Mouse (Mus musculus): ENCODE results near the gene Gm10799.
"Not testable (repeated sequence)": the region's sequence is repeated elsewhere in the genome, so short reads cannot be mapped to it uniquely, and the experiment has no call there.

Gm10799 gene

DNA sequence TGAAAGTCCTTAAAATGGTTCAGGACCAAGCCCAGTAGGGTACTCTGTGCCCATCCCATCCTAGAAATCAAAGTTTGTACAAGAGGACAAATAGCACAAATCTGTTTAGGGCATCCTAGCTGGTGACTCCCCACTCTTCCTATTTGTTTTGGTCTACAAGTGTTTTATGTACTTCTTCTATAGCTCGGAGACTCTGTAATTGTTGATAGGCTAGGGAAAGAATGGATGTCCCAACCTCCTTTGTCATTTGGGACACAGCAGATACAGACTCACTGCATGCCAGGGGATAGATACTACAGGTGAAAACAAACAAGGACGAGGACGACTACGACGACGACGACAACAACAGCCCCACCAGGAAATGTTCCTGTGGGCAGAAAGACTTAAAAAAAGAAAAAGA is at the start of gene Gm10799:
Gene Gm10799 (minus strand): TSS at position 101 of the 400 bp plus-strand sequence.
- DNase-seq (ENCODE audit: low read depth, low spot score): not testable (repeated sequence)

DNA sequence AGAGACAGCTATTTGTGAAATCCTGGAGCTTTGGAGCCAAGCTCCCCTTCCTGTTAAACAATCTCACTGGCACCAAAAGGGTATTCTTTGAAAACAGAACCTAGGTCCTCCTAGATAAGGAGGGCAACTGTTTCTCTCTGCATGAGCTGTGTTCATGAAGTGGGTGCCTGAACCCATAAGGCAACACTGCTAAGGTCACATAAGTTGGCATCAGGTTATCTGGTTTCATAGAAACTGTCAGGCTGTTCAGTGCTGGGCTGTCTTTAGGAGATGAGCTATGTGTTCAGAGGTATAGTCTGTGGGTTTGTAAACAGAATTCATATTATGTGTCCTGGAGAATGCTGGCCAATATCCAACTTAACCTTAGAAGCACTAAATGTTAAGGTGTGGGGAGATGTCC is 48.8 kb upstream of the Gm10799 start:
- not testable (repeated sequence) for DNase-seq (ENCODE audit: low read depth, low spot score)

DNA sequence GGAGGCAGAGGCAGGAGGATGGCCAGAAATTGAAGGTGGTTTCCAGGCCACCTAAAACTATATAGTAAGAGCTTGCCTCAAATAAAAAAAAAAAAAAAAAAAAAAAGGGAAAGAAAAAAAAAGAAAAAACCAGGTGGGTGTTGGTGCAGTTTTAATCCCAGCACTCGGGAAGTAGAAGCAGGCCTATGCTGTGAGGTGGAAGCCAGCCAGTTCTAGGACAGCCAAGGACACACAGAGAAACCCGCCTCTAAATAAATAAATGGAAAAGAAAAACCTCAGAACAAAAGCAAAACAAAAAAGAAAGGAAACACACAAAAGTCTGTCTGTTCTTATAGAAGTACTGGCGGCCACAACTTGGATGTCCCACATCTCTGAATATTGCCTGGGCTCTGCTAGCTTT is 46.5 kb upstream of the Gm10799 start:
- no peak for DNase-seq (ENCODE audit: low read depth, low spot score)

DNA sequence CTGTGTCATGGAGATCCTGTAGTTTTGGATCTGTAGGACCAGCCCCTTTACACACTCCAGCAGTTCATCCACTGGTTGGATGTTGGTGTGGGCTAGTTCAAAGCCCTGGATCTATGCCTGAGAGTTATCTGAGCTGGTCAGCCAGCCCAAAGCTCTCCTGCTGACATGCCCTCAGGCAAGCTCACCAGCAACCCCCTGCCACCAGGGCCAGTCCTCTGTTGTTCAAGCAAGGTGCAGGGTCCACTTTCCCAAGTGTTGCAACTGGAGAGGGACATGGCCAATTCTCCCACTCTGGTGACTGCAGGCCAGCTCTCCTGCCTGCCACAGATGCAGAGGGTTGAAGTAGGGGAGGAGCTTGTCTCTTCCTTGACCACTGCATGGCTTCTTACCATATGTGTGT is 45.2 kb upstream of the Gm10799 start:
- not testable (repeated sequence) for DNase-seq (ENCODE audit: low read depth, low spot score)

DNA sequence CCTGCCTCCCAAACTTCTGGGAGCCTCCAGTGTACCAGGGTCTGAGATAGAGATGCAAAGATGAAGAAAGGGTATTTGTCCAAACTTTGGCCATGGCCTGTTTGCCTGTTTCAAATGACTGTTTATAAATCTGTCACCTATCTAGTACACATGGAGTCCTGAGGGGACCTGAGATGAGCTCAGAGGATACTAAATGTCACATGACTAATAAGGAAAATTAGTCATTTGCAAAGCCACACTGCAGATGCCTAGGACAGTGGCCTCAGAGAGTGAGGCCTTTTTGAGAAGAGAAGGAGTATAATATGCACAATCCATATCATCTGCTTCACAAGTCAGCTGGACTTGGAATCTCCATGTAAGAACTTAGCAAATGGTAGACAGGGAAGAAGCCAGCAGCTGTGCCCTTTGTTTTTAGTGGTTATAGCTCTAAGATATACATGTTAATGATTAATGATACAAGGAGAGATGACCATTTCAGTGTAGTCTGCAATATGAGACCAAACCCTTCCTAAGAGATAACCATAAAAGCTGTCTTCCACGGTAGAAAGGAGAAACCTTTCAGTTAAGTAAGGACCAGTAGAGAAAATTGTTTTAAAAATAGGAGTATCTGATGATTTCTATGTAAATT is 42.9 kb upstream of the Gm10799 start:
- not testable (repeated sequence) for DNase-seq (ENCODE audit: low read depth, low spot score)

DNA sequence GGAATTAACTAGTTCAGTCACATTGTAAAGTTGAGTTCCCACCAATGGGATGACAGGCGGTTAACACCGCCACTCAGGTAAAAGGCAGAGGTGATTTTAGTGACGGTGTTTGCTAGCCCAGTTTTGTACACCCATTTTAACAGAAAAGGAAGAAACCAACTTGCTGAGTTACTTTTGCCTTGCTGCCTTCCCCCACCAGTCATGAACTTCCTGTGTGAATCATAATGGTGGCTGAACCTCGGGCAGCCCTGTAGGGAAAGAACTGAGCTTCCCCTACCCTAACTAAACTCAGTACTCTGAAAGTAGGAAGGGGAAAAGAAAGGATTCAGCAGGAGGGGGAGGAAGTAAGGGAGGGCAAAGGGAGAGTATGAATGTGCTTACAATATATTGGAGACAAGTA is 41.7 kb upstream of the Gm10799 start:
- no peak for DNase-seq (ENCODE audit: low read depth, low spot score)

DNA sequence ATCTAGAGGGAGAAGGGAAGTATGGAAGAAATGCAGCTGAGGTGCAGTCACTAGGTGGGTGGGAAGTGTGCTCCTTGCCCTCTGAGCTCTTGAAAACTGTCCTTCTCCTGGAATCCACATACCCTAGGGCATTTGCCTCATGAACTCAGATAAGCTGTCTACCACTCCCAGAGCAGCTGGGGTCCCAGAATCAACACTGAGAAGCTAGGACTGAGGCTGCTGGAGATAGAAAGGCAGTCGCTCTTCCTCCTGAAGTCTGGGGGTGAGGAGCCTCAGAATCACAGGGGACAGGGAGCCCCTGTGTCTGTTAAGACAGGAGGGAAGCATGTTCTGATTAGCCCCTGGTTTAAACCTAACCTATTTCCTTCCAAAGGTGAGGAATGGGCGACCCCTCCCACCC is 41.2 kb upstream of the Gm10799 start:
- no peak for DNase-seq (ENCODE audit: low read depth, low spot score)

DNA sequence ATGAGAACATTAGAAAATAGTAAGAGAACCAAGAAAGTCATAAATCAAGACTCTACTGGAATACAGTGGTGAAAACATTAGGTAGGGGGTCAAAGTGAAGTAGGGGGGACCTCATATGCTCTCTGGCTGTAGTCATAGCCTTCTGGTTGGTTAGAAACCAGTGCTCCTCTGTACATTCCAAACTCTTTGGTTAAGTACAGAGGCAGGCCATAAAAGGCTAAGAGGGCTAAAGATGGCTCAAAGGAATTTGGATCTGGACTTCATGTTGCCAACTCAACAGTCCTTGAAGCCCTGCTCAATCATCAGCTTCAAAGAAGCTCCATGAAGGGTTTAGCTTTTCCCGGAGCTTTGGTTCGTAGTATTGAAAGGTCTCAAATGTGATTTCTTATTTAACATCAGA is 40.7 kb upstream of the Gm10799 start:
- not testable (repeated sequence) for DNase-seq (ENCODE audit: low read depth, low spot score)

DNA sequence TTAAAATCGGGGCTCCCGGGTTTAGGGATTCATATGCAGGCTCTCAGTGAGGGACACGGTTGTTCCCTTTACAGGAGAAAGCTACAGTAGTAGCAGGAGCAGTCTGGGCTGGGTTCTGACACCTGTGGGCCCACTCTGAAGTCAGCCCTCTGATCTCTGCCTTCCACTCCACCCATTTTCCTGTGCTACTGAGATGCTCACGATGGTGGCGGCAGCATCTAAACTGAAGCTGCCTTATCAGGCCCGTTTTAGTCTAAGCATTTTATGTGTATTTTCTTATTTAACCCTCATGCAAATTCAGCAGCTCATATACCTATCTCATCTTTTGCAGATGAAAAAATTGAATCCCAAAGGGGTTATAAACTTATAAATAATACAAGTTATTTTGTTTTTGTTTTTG is 36.5 kb upstream of the Gm10799 start:
- no peak for DNase-seq (ENCODE audit: low read depth, low spot score)

DNA sequence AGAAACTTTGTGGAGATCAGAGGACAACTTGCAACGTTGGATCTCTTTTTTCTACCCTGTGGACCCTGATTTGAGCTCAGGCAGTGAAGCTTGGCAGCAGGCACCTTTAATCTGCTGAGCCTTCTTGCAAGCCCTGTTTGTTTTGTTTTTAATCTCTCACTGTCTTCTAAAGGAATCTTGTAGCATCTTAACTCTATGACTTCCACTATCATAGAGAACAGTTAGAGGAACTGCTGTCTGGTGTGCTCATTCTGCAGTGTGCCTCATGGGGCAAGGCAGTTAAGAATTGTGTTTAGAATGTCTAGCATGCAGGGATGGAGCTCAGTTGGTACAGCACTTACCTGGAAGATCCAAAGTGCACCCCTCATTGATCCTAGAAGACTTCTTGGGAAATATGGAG is 31.6 kb upstream of the Gm10799 start:
- DNase-seq (ENCODE audit: low read depth, low spot score): no peak

DNA sequence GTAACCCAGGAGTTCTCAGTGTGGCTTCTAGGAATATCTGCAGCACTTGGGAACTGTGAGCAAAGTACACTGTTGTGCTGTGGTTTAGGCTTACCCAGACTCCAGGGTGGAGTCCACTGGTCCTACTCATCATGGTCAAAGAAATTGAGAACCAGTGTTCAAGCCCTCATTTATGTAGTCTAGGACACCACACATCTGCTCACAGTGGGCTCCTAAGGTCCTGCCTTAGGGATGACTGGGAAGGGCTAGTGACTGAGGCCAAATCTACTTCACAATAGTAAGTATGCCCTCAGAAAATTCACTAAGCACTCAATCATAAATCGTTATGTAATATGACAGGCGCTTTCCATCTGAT is 30.9 kb upstream of the Gm10799 start:
- no peak for DNase-seq (ENCODE audit: low read depth, low spot score)

DNA sequence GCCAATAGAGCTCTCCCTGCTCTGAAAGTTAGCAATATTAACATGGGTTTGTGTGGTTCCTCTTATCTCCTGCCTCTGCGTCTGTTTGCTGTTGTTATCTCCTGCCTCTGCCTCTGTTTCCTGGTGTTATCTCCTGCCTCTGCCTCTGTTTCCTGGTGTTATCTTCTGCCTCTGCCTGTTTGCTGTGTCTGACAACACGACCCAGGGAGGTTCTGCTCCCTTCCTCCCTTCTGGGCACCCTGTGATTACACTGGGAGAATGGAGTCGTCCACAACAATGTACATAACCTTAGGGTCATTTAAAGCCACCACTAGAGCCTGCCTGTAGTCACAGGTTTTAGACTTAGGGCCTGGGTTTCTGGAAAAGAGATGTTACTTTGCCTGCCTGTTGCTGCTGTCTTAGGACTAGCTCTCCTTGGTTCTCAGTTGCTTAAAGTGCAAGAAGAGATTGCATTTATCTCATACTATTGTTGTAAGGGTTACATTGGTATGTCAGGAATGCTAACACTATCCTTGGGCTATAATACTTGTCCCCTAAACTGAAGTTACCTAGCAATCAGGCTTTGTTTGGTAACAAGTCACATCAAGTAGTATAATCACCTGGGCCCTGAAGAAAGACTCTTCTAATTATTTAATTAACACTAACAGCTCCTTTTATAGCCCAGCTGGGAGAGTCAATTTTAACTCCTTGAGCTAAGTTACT is 30.3 kb upstream of the Gm10799 start:
- DNase-seq (ENCODE audit: low read depth, low spot score): no peak

DNA sequence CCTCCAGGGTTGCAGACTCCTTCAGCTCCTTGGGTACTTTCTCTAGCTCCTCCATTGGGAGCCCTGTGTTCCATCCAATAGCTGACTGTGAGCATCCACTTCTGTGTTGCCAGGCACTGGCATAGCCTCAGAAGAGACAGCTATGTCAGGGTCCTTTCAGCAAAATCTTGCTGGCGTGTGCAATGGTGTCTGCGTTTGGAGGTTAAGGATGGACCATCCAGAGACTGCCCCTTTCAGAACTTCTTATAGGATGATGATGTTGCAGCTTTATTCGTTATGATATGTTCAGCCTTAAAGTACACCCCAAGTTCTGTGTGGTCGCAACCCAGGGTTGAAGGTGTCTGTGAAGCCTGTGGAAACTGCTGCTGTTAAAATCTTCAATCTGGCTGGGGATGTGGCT is 29.0 kb upstream of the Gm10799 start:
- DNase-seq (ENCODE audit: low read depth, low spot score): not testable (repeated sequence)

DNA sequence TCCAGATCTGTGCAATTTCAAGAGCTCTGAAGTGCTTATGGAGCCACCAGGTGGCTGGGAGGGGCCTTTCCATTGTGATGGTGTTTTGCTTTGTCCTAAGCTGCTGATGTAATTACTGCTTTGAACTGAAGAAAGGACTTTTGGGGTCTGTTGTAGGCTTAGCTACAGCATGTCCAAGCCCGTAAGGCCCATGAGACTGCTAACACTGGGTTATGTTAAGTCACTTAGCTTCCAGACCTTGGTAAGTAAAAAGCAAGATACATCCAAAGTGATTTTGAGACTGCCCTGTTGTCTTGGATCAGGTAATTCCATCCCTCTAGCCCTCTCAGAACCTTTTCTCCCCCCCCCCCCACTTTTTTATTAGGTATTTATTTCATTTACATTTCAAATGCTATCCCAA is 28.4 kb upstream of the Gm10799 start:
- not testable (repeated sequence) for DNase-seq (ENCODE audit: low read depth, low spot score)

DNA sequence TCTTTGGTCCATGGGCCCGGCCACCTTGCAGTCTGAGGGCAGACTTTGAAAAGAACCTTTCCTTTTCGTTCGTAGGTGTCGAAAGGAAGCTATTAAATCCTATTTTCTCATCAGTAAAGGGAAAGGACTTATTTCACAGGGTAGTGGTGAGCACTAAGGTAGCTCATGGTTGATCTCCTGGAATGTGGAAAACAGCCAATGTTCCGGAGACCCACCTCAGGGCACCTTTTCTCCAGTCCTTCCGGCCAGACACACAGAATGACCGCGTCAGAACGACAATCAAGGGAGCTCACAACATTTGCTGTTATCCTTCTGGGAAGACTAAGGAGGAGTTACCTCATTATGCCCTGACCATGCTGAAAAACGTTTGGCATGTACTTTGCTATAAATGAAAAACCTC is 27.9 kb upstream of the Gm10799 start:
- no peak for DNase-seq (ENCODE audit: low read depth, low spot score)

DNA sequence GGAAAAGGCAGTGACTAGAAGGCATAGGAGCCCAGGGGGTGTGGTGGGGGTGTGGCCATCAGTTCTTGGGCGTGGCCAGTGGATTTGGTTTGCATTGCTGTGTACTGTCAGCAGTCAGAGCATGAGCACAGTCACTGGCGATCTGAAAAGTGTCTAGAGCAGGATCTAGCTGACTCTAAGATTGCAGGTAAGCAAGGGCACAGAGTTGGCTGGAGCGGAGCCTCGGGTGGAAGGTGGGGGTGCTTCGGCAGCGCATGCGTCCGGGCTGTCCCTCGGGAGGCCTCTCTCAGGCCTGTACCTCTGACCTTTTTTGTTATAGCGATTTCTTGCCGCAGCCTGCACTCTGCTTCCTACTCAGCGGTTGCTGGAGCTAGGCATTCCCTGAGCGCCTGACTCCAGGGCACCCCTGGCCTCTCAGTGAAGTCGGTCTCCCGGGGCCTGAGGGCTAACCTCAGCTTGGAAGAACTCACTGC is 27.4 kb upstream of the Gm10799 start, which contains the start of gene Cd59a:
Gene Cd59a (plus strand): TSS at position 61 of the 473 bp plus-strand sequence.
- no peak for DNase-seq (ENCODE audit: low read depth, low spot score)

DNA sequence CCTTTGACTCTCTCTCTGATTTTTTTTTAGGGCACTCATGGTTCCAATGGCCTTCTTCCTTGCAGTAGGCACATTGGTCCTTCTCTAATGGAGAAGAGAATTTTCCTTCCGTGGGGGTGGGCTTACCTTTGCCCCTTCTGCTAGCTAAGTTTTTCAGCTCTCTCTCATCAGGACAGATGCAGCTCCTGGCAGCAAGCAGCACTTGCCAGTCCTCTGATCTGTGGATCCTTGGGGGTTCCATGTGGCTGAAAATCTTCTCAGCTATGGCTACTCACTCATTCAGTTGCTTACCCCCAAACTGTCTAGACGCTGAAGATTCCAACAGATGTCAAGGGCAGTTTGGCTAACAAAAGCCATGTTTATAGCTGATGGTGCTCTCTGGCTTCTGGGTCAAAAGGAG is 25.0 kb upstream of the Gm10799 start:
- no peak for DNase-seq (ENCODE audit: low read depth, low spot score)

DNA sequence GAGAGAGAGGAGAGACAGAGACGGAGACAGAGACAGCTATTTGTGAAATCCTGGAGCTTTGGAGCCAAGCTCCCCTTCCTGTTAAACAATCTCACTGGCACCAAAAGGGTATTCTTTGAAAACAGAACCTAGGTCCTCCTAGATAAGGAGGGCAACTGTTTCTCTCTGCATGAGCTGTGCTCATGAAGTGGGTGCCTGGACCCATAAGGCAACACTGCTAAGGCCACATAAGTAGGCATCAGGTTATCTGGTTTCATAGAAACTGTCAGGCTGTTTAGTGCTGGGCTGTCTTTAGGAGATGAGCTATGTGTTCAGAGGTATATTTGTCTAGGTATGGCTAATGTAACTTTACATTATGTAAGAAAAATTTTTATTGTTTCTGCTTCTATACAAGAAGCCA is 19.2 kb upstream of the Gm10799 start:
- DNase-seq (ENCODE audit: low read depth, low spot score): not testable (repeated sequence)

DNA sequence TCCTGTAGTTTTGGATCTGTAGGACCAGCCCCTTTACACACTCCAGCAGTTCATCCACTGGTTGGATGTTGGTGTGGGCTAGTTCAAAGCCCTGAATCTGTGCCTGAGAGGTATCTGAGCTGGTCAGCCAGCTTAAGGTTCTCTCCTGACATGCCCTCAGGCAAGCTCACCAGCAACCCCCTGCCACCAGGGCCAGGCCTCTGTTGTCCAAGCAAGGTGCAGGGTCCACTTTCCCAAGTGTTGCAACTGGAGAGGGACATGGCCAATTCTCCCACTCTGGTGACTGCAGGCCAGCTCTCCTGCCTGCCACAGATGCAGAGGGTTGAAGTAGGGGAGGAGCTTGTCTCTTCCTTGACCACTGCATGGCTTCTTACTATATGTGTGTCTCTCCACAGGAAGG is 15.7 kb upstream of the Gm10799 start:
- not testable (repeated sequence) for DNase-seq (ENCODE audit: low read depth, low spot score)

DNA sequence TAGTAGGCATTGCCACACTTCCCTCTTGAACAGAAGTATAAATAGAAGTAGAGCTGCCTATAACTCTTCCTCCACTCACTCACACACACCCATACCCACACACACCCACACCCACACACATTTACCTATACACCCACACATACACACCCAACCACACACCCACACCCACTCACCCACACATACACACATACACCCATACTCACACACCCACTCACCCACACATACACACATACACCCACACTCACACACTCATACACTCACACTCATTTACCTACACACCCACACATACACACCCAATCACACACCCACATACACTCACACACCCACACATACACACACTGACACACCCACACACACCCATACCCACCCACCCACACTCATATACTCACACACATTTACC is 14.1 kb upstream of the Gm10799 start:
- DNase-seq (ENCODE audit: low read depth, low spot score): no peak

DNA sequence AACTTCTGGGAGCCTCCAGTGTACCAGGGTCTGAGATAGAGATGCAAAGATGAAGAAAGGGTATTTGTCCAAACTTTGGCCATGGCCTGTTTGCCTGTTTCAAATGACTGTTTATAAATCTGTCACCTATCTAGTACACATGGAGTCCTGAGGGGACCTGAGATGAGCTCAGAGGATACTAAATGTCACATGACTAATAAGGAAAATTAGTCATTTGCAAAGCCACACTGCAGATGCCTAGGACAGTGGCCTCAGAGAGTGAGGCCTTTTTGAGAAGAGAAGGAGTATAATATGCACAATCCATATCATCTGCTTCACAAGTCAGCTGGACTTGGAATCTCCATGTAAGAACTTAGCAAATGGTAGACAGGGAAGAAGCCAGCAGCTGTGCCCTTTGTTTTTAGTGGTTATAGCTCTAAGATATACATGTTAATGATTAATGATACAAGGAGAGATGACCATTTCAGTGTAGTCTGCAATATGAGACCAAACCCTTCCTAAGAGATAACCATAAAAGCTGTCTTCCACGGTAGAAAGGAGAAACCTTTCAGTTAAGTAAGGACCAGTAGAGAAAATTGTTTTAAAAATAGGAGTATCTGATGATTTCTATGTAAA is 13.2 kb upstream of the Gm10799 start:
- DNase-seq (ENCODE audit: low read depth, low spot score): not testable (repeated sequence)

DNA sequence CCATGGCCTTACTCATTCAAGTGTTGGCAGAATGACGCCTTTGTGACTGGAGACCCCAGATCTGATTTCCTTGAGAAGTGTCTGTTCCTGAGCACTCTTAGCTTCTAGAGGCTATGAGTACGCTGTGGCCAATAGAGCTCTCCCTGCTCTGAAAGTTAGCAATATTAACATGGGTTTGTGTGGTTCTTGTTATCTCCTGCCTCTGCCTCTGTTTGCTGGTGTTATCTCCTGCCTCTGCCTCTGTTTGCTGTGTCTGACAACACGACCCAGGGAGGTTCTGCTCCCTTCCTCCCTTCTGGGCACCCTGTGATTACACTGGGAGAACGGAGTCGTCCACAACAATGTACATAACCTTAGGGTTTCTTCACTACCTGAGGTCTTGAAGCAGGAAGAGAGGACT is 9.9 kb upstream of the Gm10799 start:
- not testable (repeated sequence) for DNase-seq (ENCODE audit: low read depth, low spot score)

DNA sequence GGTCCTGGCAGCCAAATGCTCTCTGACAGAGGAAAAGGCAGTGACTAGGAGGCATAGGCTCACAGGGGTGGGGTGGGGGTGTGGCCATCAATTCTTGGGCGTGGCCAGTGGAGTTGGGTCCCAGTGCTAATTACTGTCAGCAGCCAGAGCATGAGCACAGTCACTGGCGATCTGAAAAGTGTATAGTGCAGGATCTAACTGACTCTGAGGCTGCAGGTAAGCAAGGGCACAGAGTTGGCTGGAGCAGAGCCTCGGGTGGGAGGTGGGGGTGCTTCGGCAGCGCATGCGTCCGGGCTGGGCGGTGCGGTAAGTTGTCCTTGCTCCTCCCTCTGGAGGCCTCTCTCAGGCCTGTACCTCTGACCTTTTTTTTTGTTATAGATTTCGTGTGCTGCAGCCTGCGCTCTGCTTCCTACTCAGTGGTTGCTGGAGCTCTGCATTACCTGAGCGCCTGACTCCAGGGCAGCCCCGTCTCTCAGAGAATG is 1.4 kb upstream of the Gm10799 start, which contains the start of gene Cd59b:
Gene Cd59b (plus strand): TSS at position 146 of the 482 bp plus-strand sequence.
- DNase-seq (ENCODE audit: low read depth, low spot score): peak; percentile 38
